Mouse (Mus musculus) embryonic facial prominence, embryonic 15.5 days (tissue): ENCODE measurements at regions not wholly inside any gene's neighbourhood (a gene's known extent, or its start where the extent isn't known, plus 50 kb on each side); places are given as distances from the start of the nearest gene placed in this dataset.
"Not testable (repeated sequence)": the region's sequence is repeated elsewhere in the genome, so short reads cannot be mapped to it uniquely, and the experiment has no call there.

ENCODE experiments used
- ATAC-seq: fragments of 200-750 bp; cut with Nextera tagmentation; 2 replicates; pipeline ENCODE4 v1.8.0; 2017; ENCODE audit warnings: low read depth, moderate TSS enrichment; ENCODE audit not compliant: insufficient number of reproducible peaks, low FRiP score, low TSS enrichment
- H3K27ac ChIP-seq: fragments of 300-500 bp; sonication (generic); replicated peaks from 2 replicates; pipeline ENCODE4 v1.5.1; 2015; ENCODE audit warnings: mild to moderate bottlenecking, inconsistent platforms
- H3K27me3 ChIP-seq: fragments of 300-500 bp; sonication (generic); 2 replicates; pipeline ENCODE4 v1.6.1; 2015; ENCODE audit warnings: inconsistent platforms
- H3K36me3 ChIP-seq: fragments of 300-500 bp; sonication (generic); 2 replicates; pipeline ENCODE4 v1.6.1; 2015; ENCODE audit warnings: mild to moderate bottlenecking, inconsistent platforms
- H3K4me1 ChIP-seq: fragments of 300-500 bp; sonication (generic); 2 replicates; pipeline ENCODE4 v1.6.1; 2015; ENCODE audit warnings: inconsistent platforms
- H3K4me2 ChIP-seq: fragments of 300-500 bp; sonication (generic); replicated peaks from 2 replicates; pipeline ENCODE4 v1.6.1; 2015; ENCODE audit warnings: mild to moderate bottlenecking, inconsistent platforms
- H3K4me3 ChIP-seq: fragments of 300-500 bp; sonication (generic); replicated peaks from 2 replicates; pipeline ENCODE4 v1.5.1; 2015; ENCODE audit warnings: mild to moderate bottlenecking, inconsistent platforms
- H3K9ac ChIP-seq: fragments of 300-500 bp; sonication (generic); 2 replicates; pipeline ENCODE4 v1.6.1; 2015; ENCODE audit warnings: inconsistent platforms
- H3K9me3 ChIP-seq: fragments of 300-500 bp; sonication (generic); replicated peaks from 2 replicates; pipeline ENCODE4 v1.6.1; 2016; ENCODE audit warnings: inconsistent platforms
- WGBS: fragments of 180-500 bp; shearing (Covaris S2); methylation state at CpG from one replicate; pipeline ENCODE4 v1.1.7; 2015; 5-methylcytosine and 5-hydroxymethylcytosine counted together

DNA sequence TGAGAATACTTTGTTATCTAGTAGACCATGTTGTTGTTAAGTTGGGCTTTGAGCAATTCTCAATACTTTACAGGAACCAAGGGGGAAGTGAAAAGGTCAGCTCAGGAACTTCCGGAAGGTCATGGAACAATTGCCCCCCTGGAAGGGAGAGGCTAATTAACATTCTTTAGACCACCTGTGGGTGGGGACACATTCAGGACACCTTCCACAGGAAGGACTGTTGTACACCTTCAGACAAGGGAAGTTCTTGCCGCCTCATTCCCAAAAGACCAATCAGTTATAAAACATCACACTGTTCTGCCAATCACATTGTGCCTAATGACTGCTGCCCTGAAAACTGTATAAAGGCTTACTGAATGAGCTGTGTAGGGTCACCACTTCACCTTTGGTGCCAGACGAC lies 701.2 kb downstream of the Trib2 start:
- whole genome bisulfite sequencing: 83% methylated on average over 3 of the region's 3 CpGs

GRCm38 (mm10) chr12:15114793-15115192 lies 701.9 kb downstream of the Trib2 start:
- 81% methylated on average over 14 of the region's 14 CpGs for WGBS
- H3K36me3 ChIP-seq: no peaks in the 10 kb centered on the region
- no peak for ATAC-seq
- no peak overlapping the region for H3K9ac ChIP-seq
- H3K27ac ChIP-seq: no peak overlapping the region
- no peak overlapping the region for H3K4me3 ChIP-seq
- no peaks in the 10 kb centered on the region for H3K27me3 ChIP-seq
- H3K9me3 ChIP-seq: no peaks in the 10 kb centered on the region
- no peaks in the 10 kb centered on the region for H3K4me1 ChIP-seq
- H3K4me2 ChIP-seq: no peak overlapping the region

More for the DNA sequence above, 701.2 kb downstream of the Trib2 start:
- ATAC-seq: no peak
- Histone ChIP-seq H3K4me3 (no peak overlapping the region), H3K27ac (no peak overlapping the region), H3K4me1 (no peaks in the 10 kb centered on the region), H3K9me3 (no peaks in the 10 kb centered on the region), H3K9ac (no peak overlapping the region), H3K36me3 (no peaks in the 10 kb centered on the region), H3K4me2 (no peak overlapping the region), H3K27me3 (no peaks in the 10 kb centered on the region)

GRCm38 (mm10) chr12:15111049-15111448 lies 705.7 kb downstream of the Trib2 start:
- H3K36me3 ChIP-seq: no peaks in the 10 kb centered on the region
- no peaks in the 10 kb centered on the region for H3K4me1 ChIP-seq
- no peak overlapping the region for H3K9ac ChIP-seq
- ATAC-seq: no peak
- no peak overlapping the region for H3K4me2 ChIP-seq
- no peaks in the 10 kb centered on the region for H3K9me3 ChIP-seq
- H3K27ac ChIP-seq: no peak overlapping the region
- 57% methylated on average over 2 of the region's 2 CpGs for WGBS
- H3K27me3 ChIP-seq: no peaks in the 10 kb centered on the region
- H3K4me3 ChIP-seq: no peak overlapping the region

DNA sequence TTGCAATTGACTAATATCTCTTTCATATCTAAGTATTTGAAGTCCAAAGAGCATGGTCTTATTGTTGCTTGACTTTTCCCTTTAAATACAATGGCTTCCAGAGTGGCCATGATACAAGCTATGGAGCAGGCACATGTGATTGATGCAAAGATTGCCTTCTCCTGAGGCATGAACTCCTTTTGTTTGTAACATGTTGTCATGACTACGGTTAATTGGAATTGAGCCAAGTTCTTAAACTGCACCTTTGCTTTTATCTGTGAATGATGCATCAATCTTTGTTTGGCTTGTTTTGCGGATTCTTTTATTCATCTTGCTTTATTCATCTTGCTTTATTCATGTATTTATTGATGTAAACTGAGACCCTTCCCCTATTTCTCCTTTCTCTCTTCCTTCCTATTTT lies 711.8 kb downstream of the Trib2 start:
- H3K27ac ChIP-seq: no peak overlapping the region
- no peaks in the 10 kb centered on the region for H3K9me3 ChIP-seq
- no peak overlapping the region for H3K9ac ChIP-seq
- no peak overlapping the region for H3K4me3 ChIP-seq
- no peaks in the 10 kb centered on the region for H3K4me1 ChIP-seq
- no peaks in the 10 kb centered on the region for H3K27me3 ChIP-seq
- WGBS: 73% methylated on average over 2 of the region's 2 CpGs
- H3K36me3 ChIP-seq: no peaks in the 10 kb centered on the region
- ATAC-seq: no peak
- H3K4me2 ChIP-seq: no peak overlapping the region

GRCm38 (mm10) chr12:15078615-15079014 lies 738.1 kb downstream of the Trib2 start:
- Histone ChIP-seq H3K9me3 (no peaks in the 10 kb centered on the region), H3K9ac (no peak overlapping the region), H3K36me3 (no peaks in the 10 kb centered on the region), H3K27me3 (no peaks in the 10 kb centered on the region), H3K27ac (no peak overlapping the region), H3K4me2 (no peak overlapping the region), H3K4me1 (no peaks in the 10 kb centered on the region), H3K4me3 (no peak overlapping the region)
- WGBS: 68% methylated on average over 2 of the region's 2 CpGs
- no peak for ATAC-seq

- Histone ChIP-seq H3K9ac (no peak overlapping the region), H3K4me1 (no peaks in the 10 kb centered on the region), H3K27ac (no peak overlapping the region), H3K36me3 (no peaks in the 10 kb centered on the region), H3K4me2 (no peak overlapping the region), H3K27me3 (no peaks in the 10 kb centered on the region), H3K4me3 (no peak overlapping the region), H3K9me3 (no peaks in the 10 kb centered on the region)
- no peak for ATAC-seq
- WGBS: 71% methylated on average over 1 of the region's 1 CpGs
Observed at GRCm38 (mm10) chr12:15064351-15064750, 752.4 kb downstream of the Trib2 start.

- ATAC-seq: no peak
- 94% methylated on average over 5 of the region's 5 CpGs for WGBS
- H3K36me3 ChIP-seq: no peaks in the 10 kb centered on the region
- H3K9me3 ChIP-seq: no peaks in the 10 kb centered on the region
- H3K9ac ChIP-seq: no peak overlapping the region
- no peak overlapping the region for H3K27ac ChIP-seq
- no peaks in the 10 kb centered on the region for H3K4me1 ChIP-seq
- H3K4me3 ChIP-seq: no peak overlapping the region
- H3K4me2 ChIP-seq: no peak overlapping the region
- no peaks in the 10 kb centered on the region for H3K27me3 ChIP-seq
Observed at GRCm38 (mm10) chr12:15051387-15051786, 765.3 kb downstream of the Trib2 start.

DNA sequence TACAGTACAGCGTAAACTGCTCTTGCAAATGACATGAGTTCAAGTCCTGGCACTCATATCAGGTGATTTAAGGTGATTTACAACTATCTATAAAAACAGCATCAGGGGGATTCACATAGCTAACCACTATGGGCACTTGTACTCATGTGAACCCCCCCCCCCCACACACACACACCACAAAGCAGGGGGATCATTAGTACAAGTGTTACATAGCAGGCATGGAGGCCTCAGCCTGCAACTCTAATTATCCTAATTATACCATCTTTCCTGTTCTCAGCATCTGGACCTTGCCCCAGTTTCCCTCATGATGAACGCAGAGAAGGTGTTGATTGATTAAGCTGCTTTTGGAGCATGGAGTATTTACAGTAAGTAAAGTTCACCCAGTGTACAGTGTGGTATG lies 773.5 kb downstream of the Trib2 start:
- Histone ChIP-seq H3K4me2 (no peak overlapping the region), H3K27ac (no peak overlapping the region), H3K4me3 (no peak overlapping the region), H3K27me3 (no peaks in the 10 kb centered on the region), H3K9ac (no peak overlapping the region), H3K4me1 (no peaks in the 10 kb centered on the region), H3K9me3 (no peaks in the 10 kb centered on the region), H3K36me3 (no peaks in the 10 kb centered on the region)
- no peak for ATAC-seq
- 79% methylated on average over 2 of the region's 2 CpGs for WGBS

GRCm38 (mm10) chr12:15011091-15011490 lies 805.6 kb downstream of the Trib2 start:
- H3K36me3 ChIP-seq: no peaks in the 10 kb centered on the region
- no peak overlapping the region for H3K4me3 ChIP-seq
- no peak for ATAC-seq
- no peaks in the 10 kb centered on the region for H3K4me1 ChIP-seq
- H3K27me3 ChIP-seq: no peaks in the 10 kb centered on the region
- no peaks in the 10 kb centered on the region for H3K9me3 ChIP-seq
- H3K4me2 ChIP-seq: no peak overlapping the region
- H3K27ac ChIP-seq: no peak overlapping the region
- no peak overlapping the region for H3K9ac ChIP-seq

DNA sequence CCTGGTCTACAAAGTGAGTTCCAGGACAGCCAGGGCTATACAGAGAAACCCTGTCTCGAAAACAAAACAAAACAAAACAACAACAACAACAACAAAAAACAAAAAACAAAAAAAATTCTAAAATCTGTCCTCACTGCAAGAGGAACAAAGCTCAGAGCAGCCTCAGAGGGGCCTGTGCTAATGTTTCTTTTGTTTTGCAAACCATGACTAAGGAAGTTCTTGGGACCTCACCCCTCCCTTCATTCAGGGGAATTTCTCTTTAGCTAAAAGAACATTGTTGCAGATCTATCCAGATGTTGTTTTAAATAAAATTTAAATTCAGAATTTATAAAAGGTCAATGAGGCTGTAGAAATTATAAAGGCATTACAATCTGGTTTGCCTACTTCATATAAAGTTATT lies 814.3 kb downstream of the Trib2 start:
- not testable (repeated sequence) for H3K27me3 ChIP-seq, H3K9me3 ChIP-seq, H3K4me2 ChIP-seq, H3K9ac ChIP-seq, H3K36me3 ChIP-seq, H3K4me3 ChIP-seq, ATAC-seq, H3K4me1 ChIP-seq, H3K27ac ChIP-seq
- WGBS: 42% methylated on average over 1 of the region's 1 CpGs
